Mouse (Mus musculus): ENCODE measurements around the gene Klf9. TPM values are rescaled to one million over a fixed set of nuclear protein-coding genes. Genes with fewer than 3 reads are reported as not detected.

The Klf9 gene
- polyA plus RNA-seq, 1 experiment from 2014 or later: 0.80 TPM

DNA sequence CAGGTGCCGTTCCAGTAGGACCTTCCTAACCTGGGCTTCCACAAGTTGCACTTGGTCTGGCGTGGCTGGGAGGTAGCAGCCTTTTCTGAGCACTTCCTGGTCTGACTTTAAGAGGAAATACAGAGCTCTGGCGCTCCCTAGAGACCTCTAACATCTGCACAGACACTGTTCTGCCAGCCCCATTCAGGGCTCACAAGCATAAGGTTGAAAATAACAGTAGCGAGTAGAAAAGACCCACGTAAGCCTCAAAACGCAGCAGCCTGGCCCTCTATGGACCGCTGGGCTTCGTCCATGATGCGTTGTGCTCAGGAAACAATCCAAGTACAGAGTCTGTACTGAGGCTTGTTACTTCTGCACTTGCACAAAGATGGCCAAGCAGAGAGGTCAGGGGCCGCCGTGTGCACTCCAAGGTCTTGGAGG, 10.6 kb downstream of the Klf9 start:
- no peak for ATAC-seq (ENCODE audit: low FRiP score)
- H3K27ac ChIP-seq (ENCODE audit: low read depth, low read length): no peak overlapping the region

GRCm38 (mm10) chr19:23152201-23152640, 11.2 kb downstream of the Klf9 start:
- Histone ChIP-seq H3K36me3 (ENCODE audit: control insufficient read depth, insufficient read depth, low read length) (no peaks in the 10 kb centered on the region), H3K9ac (ENCODE audit: low read depth, low read length) (no peak overlapping the region), H3K27ac (ENCODE audit: low read depth, low read length) (no peak overlapping the region), H3K9me3 (ENCODE audit: control insufficient read depth, low read length) (no peaks in the 10 kb centered on the region), H3K4me1 (replicated peaks; ENCODE audit: control insufficient read depth, insufficient read depth, low read length) (no peaks in the 10 kb centered on the region), H3K4me2 (replicated peaks; ENCODE audit: low read depth, low read length) (no peak overlapping the region), H3K27me3 (ENCODE audit: control insufficient read depth, insufficient read depth, low read length) (no peaks in the 10 kb centered on the region), H3K4me3 (ENCODE audit: low read depth, low read length) (no peak overlapping the region)
- ATAC-seq (ENCODE audit: low FRiP score) (no peak), DNase-seq (ENCODE audit: low spot score) (no peak)
- 34% methylated on average over 4 of the region's 4 CpGs for whole genome bisulfite sequencing

More for the DNA sequence above, 10.6 kb downstream of the Klf9 start:
- H3K9me3 ChIP-seq (ENCODE audit: control insufficient read depth, low read length): no peaks in the 10 kb centered on the region
- H3K4me3 ChIP-seq (ENCODE audit: low read depth, low read length): no peak overlapping the region
- H3K27me3 ChIP-seq (ENCODE audit: control insufficient read depth, insufficient read depth, low read length): no peaks in the 10 kb centered on the region
- DNase-seq (ENCODE audit: low spot score): peak; percentile 20
- H3K36me3 ChIP-seq (ENCODE audit: control insufficient read depth, insufficient read depth, low read length): no peaks in the 10 kb centered on the region
- WGBS: 40% methylated on average over 11 of the region's 11 CpGs
- no peaks in the 10 kb centered on the region for H3K4me1 ChIP-seq (replicated peaks; ENCODE audit: control insufficient read depth, insufficient read depth, low read length)
- H3K4me2 ChIP-seq (replicated peaks; ENCODE audit: low read depth, low read length): no peak overlapping the region
- H3K9ac ChIP-seq (ENCODE audit: low read depth, low read length): no peak overlapping the region

DNA sequence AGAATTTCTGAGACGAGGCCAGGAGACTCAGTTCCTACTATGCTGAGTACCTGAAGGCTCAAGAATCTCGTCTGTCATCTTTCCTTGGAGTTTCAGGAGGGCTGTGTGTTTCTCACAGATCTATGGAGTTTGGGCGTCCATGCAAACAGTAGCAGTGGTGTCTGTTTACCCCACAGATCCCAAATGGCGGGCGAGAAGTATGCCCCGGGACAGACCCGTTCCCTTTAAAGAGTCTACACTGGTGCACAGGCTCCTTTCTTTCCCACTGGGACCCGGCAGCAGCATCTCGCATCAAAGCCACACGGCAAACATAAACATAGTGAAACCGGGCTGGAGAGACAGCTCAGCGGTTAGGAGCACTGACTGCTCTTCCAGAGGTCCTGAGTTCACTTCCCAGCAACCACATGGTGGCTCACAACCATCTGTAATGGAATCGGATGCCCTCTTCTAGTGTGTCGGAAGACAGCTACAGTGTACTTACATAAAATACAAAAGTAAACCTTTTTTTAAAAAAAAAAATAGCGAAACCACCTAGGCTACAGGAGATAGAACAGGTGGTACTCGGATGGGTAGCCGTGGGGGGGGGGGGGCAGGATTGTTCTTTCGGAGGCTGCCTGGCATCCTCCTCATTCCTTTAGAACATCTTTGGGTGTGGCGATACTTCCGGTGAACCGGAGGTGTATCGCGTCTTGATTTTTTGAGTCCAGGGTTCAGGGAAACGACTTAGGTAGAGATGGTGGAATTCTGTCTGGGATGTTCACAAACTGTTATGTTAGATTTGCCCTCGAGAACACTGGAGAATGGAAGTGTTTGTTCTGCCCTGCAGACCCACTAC, 12.0 kb downstream of the Klf9 start:
- no peak overlapping the region for H3K9ac ChIP-seq (ENCODE audit: low read depth, low read length)
- H3K4me1 ChIP-seq (replicated peaks; ENCODE audit: control insufficient read depth, insufficient read depth, low read length): no peaks in the 10 kb centered on the region
- H3K36me3 ChIP-seq (ENCODE audit: control insufficient read depth, insufficient read depth, low read length): no peaks in the 10 kb centered on the region
- H3K27ac ChIP-seq (ENCODE audit: low read depth, low read length): no peak overlapping the region
- no peaks in the 10 kb centered on the region for H3K9me3 ChIP-seq (ENCODE audit: control insufficient read depth, low read length)
- no peak overlapping the region for H3K4me3 ChIP-seq (ENCODE audit: low read depth, low read length)
- ATAC-seq (ENCODE audit: low FRiP score): no peak
- H3K4me2 ChIP-seq (replicated peaks; ENCODE audit: low read depth, low read length): no peak overlapping the region
- H3K27me3 ChIP-seq (ENCODE audit: control insufficient read depth, insufficient read depth, low read length): no peaks in the 10 kb centered on the region
- no peak for DNase-seq (ENCODE audit: low spot score)
- whole genome bisulfite sequencing: 67% methylated on average over 25 of the region's 25 CpGs

- no peaks in the 10 kb centered on the region for H3K4me1 ChIP-seq (replicated peaks; ENCODE audit: control insufficient read depth, insufficient read depth, low read length)
- H3K36me3 ChIP-seq (ENCODE audit: control insufficient read depth, insufficient read depth, low read length): no peaks in the 10 kb centered on the region
- no peaks in the 10 kb centered on the region for H3K9me3 ChIP-seq (ENCODE audit: control insufficient read depth, low read length)
- H3K9ac ChIP-seq (ENCODE audit: low read depth, low read length): no peak overlapping the region
- no peak overlapping the region for H3K27ac ChIP-seq (ENCODE audit: low read depth, low read length)
- WGBS: 81% methylated on average over 5 of the region's 5 CpGs
- no peaks in the 10 kb centered on the region for H3K27me3 ChIP-seq (ENCODE audit: control insufficient read depth, insufficient read depth, low read length)
- no peak for DNase-seq (ENCODE audit: low spot score)
- no peak overlapping the region for H3K4me3 ChIP-seq (ENCODE audit: low read depth, low read length)
- ATAC-seq (ENCODE audit: low FRiP score): no peak
- no peak overlapping the region for H3K4me2 ChIP-seq (replicated peaks; ENCODE audit: low read depth, low read length)
Observed at GRCm38 (mm10) chr19:23153606-23154127, 12.6 kb downstream of the Klf9 start.

DNA sequence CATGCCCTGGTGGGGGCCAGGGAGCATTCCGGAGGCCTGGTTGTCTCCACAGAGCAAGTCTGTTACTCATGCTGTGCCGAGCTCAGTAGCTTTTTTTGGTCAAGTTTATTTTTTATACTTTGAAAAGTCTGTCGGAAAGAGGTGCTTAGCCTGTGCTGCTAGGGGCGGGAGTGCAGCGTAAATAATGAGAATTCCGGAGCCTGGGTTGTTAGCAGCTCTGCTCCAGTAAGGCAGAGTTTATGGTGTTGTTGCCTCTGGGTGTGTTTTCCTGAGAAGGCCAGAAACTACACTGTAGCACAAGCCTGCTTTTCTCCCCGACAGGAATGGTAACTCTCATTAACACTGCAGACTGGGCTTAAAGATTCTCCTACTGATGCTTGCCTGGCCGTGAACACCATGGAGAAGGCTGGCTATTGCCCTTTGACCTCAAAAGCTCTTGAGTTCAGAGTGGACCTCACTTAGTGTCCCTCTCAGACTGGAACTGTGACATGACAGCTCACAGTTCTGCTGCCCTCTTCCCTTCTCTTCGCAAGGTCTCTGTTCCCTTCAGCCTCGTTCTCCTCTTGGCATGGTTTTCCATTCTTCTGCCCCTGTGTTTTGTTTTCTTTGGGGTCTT, 18.9 kb downstream of the Klf9 start:
- ATAC-seq (ENCODE audit: low FRiP score): no peak

GRCm38 (mm10) chr19:23162387-23162809, 21.4 kb downstream of the Klf9 start:
- WGBS: 35% methylated on average over 8 of the region's 8 CpGs
- no peaks in the 10 kb centered on the region for H3K27me3 ChIP-seq (ENCODE audit: control insufficient read depth, insufficient read depth, low read length)
- no peaks in the 10 kb centered on the region for H3K9me3 ChIP-seq (ENCODE audit: control insufficient read depth, low read length)
- H3K4me3 ChIP-seq (ENCODE audit: low read depth, low read length): no peak overlapping the region
- no peaks in the 10 kb centered on the region for H3K4me1 ChIP-seq (replicated peaks; ENCODE audit: control insufficient read depth, insufficient read depth, low read length)
- DNase-seq (ENCODE audit: low spot score) (peak; percentile 15), ATAC-seq (ENCODE audit: low FRiP score) (no peak)
- H3K27ac ChIP-seq (ENCODE audit: low read depth, low read length): no peak overlapping the region
- no peak overlapping the region for H3K4me2 ChIP-seq (replicated peaks; ENCODE audit: low read depth, low read length)
- H3K36me3 ChIP-seq (ENCODE audit: control insufficient read depth, insufficient read depth, low read length): no peaks in the 10 kb centered on the region
- no peak overlapping the region for H3K9ac ChIP-seq (ENCODE audit: low read depth, low read length)

More for the DNA sequence above, 18.9 kb downstream of the Klf9 start:
- Histone ChIP-seq H3K27me3 (ENCODE audit: control insufficient read depth, insufficient read depth, low read length) (no peaks in the 10 kb centered on the region), H3K9ac (ENCODE audit: low read depth, low read length) (no peak overlapping the region), H3K4me3 (ENCODE audit: low read depth, low read length) (no peak overlapping the region), H3K27ac (ENCODE audit: low read depth, low read length) (no peak overlapping the region), H3K36me3 (ENCODE audit: control insufficient read depth, insufficient read depth, low read length) (no peaks in the 10 kb centered on the region), H3K9me3 (ENCODE audit: control insufficient read depth, low read length) (no peaks in the 10 kb centered on the region), H3K4me1 (replicated peaks; ENCODE audit: control insufficient read depth, insufficient read depth, low read length) (no peaks in the 10 kb centered on the region), H3K4me2 (replicated peaks; ENCODE audit: low read depth, low read length) (no peak overlapping the region)
- 75% methylated on average over 10 of the region's 10 CpGs for WGBS
- DNase-seq (ENCODE audit: low spot score): no peak

GRCm38 (mm10) chr19:23162877-23163276, 21.9 kb downstream of the Klf9 start:
- WGBS: 71% methylated on average over 6 of the region's 6 CpGs
- peak; percentile 15 for DNase-seq (ENCODE audit: low spot score)
- H3K4me1 ChIP-seq (replicated peaks; ENCODE audit: control insufficient read depth, insufficient read depth, low read length): no peaks in the 10 kb centered on the region
- no peak overlapping the region for H3K4me3 ChIP-seq (ENCODE audit: low read depth, low read length)
- no peak overlapping the region for H3K4me2 ChIP-seq (replicated peaks; ENCODE audit: low read depth, low read length)
- H3K36me3 ChIP-seq (ENCODE audit: control insufficient read depth, insufficient read depth, low read length): no peaks in the 10 kb centered on the region
- H3K27me3 ChIP-seq (ENCODE audit: control insufficient read depth, insufficient read depth, low read length): no peaks in the 10 kb centered on the region
- no peaks in the 10 kb centered on the region for H3K9me3 ChIP-seq (ENCODE audit: control insufficient read depth, low read length)
- H3K9ac ChIP-seq (ENCODE audit: low read depth, low read length): no peak overlapping the region
- no peak for ATAC-seq (ENCODE audit: low FRiP score)
- H3K27ac ChIP-seq (ENCODE audit: low read depth, low read length): no peak overlapping the region

DNA sequence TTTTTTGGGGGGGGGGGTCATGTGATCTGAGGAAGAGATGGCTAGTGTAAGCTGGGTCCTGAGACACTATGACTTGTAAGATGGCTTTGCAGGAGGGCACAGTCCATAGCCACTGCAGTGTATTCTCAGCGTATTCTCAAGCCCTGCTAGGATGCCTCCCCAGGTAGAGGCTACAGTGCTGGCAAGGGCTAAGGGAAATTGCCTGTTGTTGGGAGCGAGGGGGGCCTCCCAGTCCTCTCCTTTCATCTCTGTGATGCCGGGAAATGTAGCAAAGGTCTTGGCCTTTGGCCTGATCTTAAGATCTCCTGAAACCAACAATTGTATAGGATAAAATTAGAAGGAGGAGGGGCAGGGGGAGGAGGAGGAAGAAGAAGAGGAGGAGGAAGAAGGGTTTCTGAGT, 22.3 kb downstream of the Klf9 start:
- Histone ChIP-seq H3K4me3 (ENCODE audit: low read depth, low read length) (no peak overlapping the region), H3K36me3 (ENCODE audit: control insufficient read depth, insufficient read depth, low read length) (no peaks in the 10 kb centered on the region), H3K9ac (ENCODE audit: low read depth, low read length) (no peak overlapping the region), H3K27me3 (ENCODE audit: control insufficient read depth, insufficient read depth, low read length) (no peaks in the 10 kb centered on the region), H3K9me3 (ENCODE audit: control insufficient read depth, low read length) (no peaks in the 10 kb centered on the region), H3K4me2 (replicated peaks; ENCODE audit: low read depth, low read length) (no peak overlapping the region), H3K4me1 (replicated peaks; ENCODE audit: control insufficient read depth, insufficient read depth, low read length) (no peaks in the 10 kb centered on the region), H3K27ac (ENCODE audit: low read depth, low read length) (no peak overlapping the region)
- no peak for DNase-seq (ENCODE audit: low spot score)
- 37% methylated on average over 3 of the region's 3 CpGs for WGBS
- ATAC-seq (ENCODE audit: low FRiP score): no peak

All from hindbrain, embryonic 11.5 days (tissue).